Mouse (Mus musculus) forebrain, embryonic 12.5 days (tissue): Measurements from ENCODE around the gene Csnk2a1. TPM values are rescaled to one million over a fixed set of nuclear protein-coding genes. Genes with fewer than 3 reads are reported as not detected.
"Not testable (repeated sequence)": the region's sequence is repeated elsewhere in the genome, so short reads cannot be mapped to it uniquely, and the experiment has no call there.

Experiments
- ATAC-seq: fragments of 200-750 bp; cut with Nextera tagmentation; 2 replicates; pipeline ENCODE4 v1.8.0; 2017; ENCODE audit warnings: moderate TSS enrichment; ENCODE audit not compliant: low FRiP score
- H3K27ac ChIP-seq: fragments of 300-500 bp; sonication (generic); 2 replicates; pipeline ENCODE4 v1.5.1; 2016; ENCODE audit warnings: mild to moderate bottlenecking
- H3K27me3 ChIP-seq: fragments of 300-500 bp; sonication (generic); 2 replicates; pipeline ENCODE4 v1.6.1; 2016; ENCODE audit warnings: mild to moderate bottlenecking
- H3K36me3 ChIP-seq: fragments of 300-500 bp; sonication (generic); replicated peaks from 2 replicates; pipeline ENCODE4 v1.6.1; 2016; ENCODE audit warnings: mild to moderate bottlenecking
- H3K4me1 ChIP-seq: fragments of 300-500 bp; sonication (generic); 2 replicates; pipeline ENCODE4 v1.6.1; 2016
- H3K4me2 ChIP-seq: fragments of 300-500 bp; sonication (generic); 2 replicates; pipeline ENCODE4 v1.6.1; 2016; ENCODE audit warnings: mild to moderate bottlenecking, moderate library complexity
- H3K4me3 ChIP-seq: fragments of 300-500 bp; sonication (generic); replicated peaks from 2 replicates; pipeline ENCODE4 v1.5.1; 2016; ENCODE audit warnings: mild to moderate bottlenecking
- H3K9ac ChIP-seq: fragments of 300-500 bp; sonication (generic); 2 replicates; pipeline ENCODE4 v1.6.1; 2016; ENCODE audit warnings: mild to moderate bottlenecking
- H3K9me3 ChIP-seq: fragments of 300-500 bp; sonication (generic); 2 replicates; pipeline ENCODE4 v1.6.1; 2016
- WGBS: fragments of 180-500 bp; shearing (Covaris S2); methylation state at CpG from one replicate; pipeline ENCODE4 v1.1.7; 2016; 5-methylcytosine and 5-hydroxymethylcytosine counted together
- polyA plus RNA-seq: library from polyadenylated mRNA; unstranded; fragments of >200 nt; fragmentation: Nextera tagmentation; extraction: Ambion mirVana; gene quantifications from 2 replicates; pipeline ENCODE4 v1.2.1, GENCODE M21; 2016

The Csnk2a1 gene
- polyA plus RNA-seq, 1 experiment from 2014 or later: 104 TPM

DNA sequence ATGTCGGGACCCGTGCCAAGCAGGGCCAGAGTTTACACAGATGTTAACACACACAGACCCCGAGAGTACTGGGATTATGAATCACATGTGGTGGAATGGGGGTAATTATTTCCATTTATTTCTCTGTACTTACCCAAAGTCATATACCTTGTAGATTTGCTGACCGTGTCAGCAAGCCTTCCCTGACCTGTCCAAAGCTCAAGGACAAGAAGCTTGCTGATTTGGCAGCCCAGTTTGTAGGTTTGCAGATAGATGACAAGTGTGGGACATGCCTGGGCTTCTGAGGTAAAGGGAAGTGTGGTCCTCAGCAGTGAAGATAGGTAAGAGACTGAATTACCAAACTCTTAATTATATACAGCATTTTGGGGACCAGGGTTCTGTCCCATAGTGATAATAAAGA is 23.9 kb downstream of the Csnk2a1 start:
- Histone ChIP-seq H3K4me2 (no peak overlapping the region), H3K36me3 (peaks cover 40% of the 10 kb centered on the region), H3K27me3 (no peaks in the 10 kb centered on the region), H3K4me1 (no peaks in the 10 kb centered on the region), H3K27ac (no peak overlapping the region), H3K9me3 (no peaks in the 10 kb centered on the region), H3K4me3 (no peak overlapping the region), H3K9ac (no peak overlapping the region)
- 85% methylated on average over 4 of the region's 4 CpGs for WGBS
- ATAC-seq: no peak

DNA sequence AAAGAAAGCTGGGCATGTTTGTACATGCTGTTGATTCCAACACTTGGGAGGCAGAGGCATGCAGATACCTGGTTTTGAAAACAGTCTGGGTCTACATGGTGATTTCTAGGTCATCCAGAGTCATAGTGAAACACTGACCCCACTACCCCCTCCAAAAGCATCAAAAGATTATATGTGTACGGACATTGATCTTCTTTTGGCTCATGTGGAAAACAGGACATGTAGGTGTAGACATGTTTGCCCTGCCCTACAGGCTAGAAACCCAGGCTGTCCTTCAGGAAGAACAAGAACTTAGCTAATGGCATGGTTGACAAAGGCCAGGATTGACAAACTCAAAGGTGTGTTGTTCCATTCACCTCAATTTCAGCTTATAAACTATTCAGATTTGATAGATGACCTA is 33.1 kb downstream of the Csnk2a1 start:
- H3K4me2 ChIP-seq: no peak overlapping the region
- no peak overlapping the region for H3K9ac ChIP-seq
- H3K27ac ChIP-seq: no peak overlapping the region
- H3K4me3 ChIP-seq: no peak overlapping the region
- H3K9me3 ChIP-seq: no peaks in the 10 kb centered on the region
- H3K27me3 ChIP-seq: no peaks in the 10 kb centered on the region
- H3K4me1 ChIP-seq: no peaks in the 10 kb centered on the region
- WGBS: 95% methylated on average over 1 of the region's 1 CpGs
- no peak for ATAC-seq
- peaks cover 76% of the 10 kb centered on the region for H3K36me3 ChIP-seq

DNA sequence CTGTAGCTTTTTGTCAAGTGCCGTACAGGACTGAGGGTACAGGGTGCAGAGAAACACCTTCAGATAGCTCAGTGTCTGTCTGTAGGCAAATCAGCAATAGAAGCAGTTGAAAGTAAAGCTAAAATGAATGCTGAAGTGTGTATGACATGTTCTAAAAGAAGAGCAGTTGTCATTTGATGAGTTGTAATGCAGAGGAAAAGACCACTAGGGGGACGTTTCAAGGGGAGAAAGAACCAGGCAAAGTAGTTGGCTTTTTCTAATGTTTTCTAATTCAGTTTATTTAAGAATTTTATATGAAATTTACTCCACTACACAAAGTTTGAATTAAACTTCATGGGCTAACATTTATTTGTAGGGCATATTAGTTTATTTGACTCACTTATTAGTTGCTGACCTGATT is 47.0 kb downstream of the Csnk2a1 start:
- no peaks in the 10 kb centered on the region for H3K4me1 ChIP-seq
- peaks cover 82% of the 10 kb centered on the region for H3K36me3 ChIP-seq
- ATAC-seq: no peak
- no peaks in the 10 kb centered on the region for H3K9me3 ChIP-seq
- no peak overlapping the region for H3K4me3 ChIP-seq
- no peak overlapping the region for H3K27ac ChIP-seq
- H3K27me3 ChIP-seq: no peaks in the 10 kb centered on the region
- 78% methylated on average over 2 of the region's 2 CpGs for WGBS
- no peak overlapping the region for H3K9ac ChIP-seq
- no peak overlapping the region for H3K4me2 ChIP-seq

DNA sequence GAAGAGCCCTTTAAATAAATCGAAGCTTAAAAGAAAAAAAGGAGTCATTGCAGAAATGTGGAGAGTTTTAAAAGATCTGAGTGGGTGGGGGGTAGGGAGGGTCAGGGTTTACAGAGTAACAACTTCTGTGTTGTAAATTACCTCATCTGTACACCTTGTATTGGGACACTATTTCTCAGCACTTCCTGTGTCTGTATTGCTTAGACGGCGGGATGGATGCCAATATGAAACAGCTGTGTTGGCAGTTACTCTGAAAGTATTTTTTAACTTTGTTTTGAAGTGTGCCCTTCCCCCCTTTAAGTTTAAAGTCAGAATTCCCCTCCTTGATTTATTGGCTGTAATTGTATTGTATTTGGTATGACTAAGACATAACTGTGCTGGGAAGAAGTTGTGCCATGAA is 54.8 kb downstream of the Csnk2a1 start:
- Histone ChIP-seq H3K4me3 (no peak overlapping the region), H3K27me3 (no peaks in the 10 kb centered on the region), H3K9me3 (no peaks in the 10 kb centered on the region), H3K36me3 (peaks cover 82% of the 10 kb centered on the region), H3K27ac (no peak overlapping the region), H3K9ac (no peak overlapping the region), H3K4me1 (no peaks in the 10 kb centered on the region), H3K4me2 (no peak overlapping the region)
- no peak for ATAC-seq
- WGBS: 96% methylated on average over 3 of the region's 3 CpGs

DNA sequence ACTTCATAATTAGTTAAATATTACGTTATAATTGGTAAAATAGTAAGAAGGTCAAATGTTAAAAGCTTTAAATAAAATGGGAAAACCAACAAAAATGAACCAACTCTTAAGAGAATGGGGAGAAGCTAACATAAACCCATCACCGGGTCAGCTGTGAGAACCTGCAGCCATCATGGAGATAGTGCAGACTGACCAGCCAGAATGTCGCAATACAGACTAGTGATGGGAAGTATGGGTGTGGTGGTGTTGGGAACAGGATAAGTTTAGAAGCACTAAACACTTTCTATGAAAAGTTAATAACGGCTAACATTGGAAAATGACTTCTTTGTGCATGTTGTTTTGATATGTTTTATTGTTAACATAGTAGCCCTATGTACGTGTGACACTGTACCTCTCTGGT is 60.9 kb downstream of the Csnk2a1 start:
- Histone ChIP-seq H3K4me1 (no peaks in the 10 kb centered on the region), H3K27ac (no peak overlapping the region), H3K9me3 (no peaks in the 10 kb centered on the region), H3K36me3 (peaks cover 40% of the 10 kb centered on the region), H3K4me2 (no peak overlapping the region), H3K4me3 (no peak overlapping the region), H3K9ac (no peak overlapping the region), H3K27me3 (no peaks in the 10 kb centered on the region)
- no peak for ATAC-seq
- 93% methylated on average over 5 of the region's 5 CpGs for WGBS

DNA sequence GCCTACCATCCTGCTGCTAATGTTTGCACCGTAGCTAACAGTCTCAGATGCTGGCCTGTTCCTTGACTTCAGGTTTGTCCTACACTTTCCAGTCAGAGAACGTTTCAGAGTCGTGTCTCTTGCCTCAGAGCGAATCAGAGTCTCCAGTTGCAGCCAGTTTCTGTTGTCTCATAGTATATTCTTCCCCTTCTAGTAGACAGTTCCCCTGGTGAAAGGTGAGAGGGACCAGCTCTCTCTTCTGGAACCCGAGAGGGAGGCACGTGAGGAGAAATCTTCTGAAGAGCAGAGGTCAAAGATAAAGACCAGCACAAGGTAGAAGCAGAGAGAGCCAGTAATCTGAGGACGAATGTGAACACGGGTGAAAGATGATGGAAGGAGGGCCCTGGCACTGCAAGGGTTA is 61.4 kb downstream of the Csnk2a1 start:
- no peaks in the 10 kb centered on the region for H3K9me3 ChIP-seq
- H3K36me3 ChIP-seq: peaks cover 35% of the 10 kb centered on the region
- no peaks in the 10 kb centered on the region for H3K27me3 ChIP-seq
- no peak overlapping the region for H3K27ac ChIP-seq
- no peak for ATAC-seq
- 83% methylated on average over 8 of the region's 8 CpGs for WGBS
- peaks cover 1% of the 10 kb centered on the region; the same call in 1 of the 2 replicates for H3K4me1 ChIP-seq
- no peak overlapping the region for H3K4me2 ChIP-seq
- H3K9ac ChIP-seq: no peak overlapping the region
- no peak overlapping the region for H3K4me3 ChIP-seq

DNA sequence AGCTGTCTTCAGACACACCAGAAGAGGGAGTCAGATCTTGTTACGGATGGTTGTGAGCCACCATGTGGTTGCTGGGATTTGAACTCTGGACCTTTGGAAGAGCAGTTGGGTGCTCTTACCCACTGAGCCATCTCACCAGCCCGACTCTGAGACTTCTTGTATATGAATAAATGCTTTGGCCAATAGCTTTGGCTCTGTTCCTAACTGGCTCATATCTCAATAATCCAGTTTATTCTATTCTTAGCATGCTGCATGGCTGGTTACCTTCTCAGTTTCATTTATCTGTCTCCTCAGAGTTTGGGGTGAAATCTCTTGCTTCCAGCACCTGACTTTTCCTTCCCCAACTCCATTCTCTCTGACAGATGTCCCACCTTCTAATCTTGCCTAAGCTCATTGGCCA is 63.0 kb downstream of the Csnk2a1 start:
- not testable (repeated sequence) for H3K4me2 ChIP-seq, H3K4me3 ChIP-seq, H3K4me1 ChIP-seq, H3K9me3 ChIP-seq, ATAC-seq, H3K27ac ChIP-seq, H3K27me3 ChIP-seq, H3K9ac ChIP-seq
- WGBS: 93% methylated on average over 2 of the region's 2 CpGs
- peaks cover 19% of the 10 kb centered on the region for H3K36me3 ChIP-seq

DNA sequence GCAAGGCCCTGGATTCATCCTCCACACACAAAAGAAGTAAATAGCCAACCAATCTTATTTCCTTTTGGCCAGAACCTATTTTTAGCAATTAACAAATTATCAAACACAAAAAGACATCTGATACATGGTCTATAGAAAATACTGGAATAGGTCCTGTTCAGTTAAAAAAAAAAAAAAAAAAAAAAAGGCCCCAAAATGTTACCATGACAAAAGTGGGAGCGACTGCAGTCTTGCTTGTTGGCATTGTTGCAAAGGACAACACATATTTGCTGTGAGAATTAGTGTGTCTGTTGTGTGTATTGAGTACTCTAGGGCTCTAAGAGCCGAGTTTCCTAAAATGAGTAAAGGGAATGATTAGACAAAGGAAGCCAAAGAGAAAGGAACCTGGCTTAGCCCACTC is 65.8 kb downstream of the Csnk2a1 start:
- Histone ChIP-seq H3K4me2 (no peak overlapping the region), H3K27me3 (no peaks in the 10 kb centered on the region)
- no peak for ATAC-seq

DNA sequence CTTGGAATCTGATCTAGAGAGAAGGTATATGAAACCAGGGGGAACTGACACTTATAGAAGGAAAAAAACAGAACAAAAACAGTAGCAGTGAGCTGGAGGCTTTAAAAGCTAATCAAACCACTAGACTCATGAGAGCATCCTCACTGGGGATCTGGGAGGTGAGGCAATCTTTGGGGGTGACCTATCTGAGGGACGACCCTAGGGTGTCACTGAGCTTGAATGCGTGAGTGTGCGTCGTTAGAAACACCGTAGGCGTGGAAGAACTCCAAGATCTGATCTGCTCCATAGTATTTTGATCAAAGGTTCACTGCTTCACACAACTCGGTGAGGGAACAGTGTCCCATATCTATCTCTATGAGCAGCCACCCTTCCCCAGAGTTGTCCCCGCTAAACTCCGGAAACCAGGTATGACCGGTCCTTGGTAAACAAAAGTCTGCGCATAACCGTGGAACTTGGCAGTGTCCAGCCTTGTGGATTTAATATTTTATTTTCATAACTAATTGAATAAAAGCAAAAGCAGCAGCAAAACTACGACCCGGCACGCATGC is 66.6 kb downstream of the Csnk2a1 start:
- peak overlapping the region; percentile 30; the same call in 1 of the 2 replicates for H3K9ac ChIP-seq
- H3K4me2 ChIP-seq: peak overlapping the region; percentile 60
- peak; percentile 77 for ATAC-seq
- WGBS: 2% methylated on average over 15 of the region's 15 CpGs
- H3K9me3 ChIP-seq: no peaks in the 10 kb centered on the region
- no peaks in the 10 kb centered on the region for H3K27me3 ChIP-seq
- no peak overlapping the region for H3K27ac ChIP-seq
- H3K4me3 ChIP-seq: peak overlapping the region; percentile 69
- H3K4me1 ChIP-seq: peaks cover 22% of the 10 kb centered on the region
- no peaks in the 10 kb centered on the region for H3K36me3 ChIP-seq

More for the DNA sequence above, 65.8 kb downstream of the Csnk2a1 start:
- Histone ChIP-seq H3K4me3 (no peak overlapping the region), H3K9me3 (no peaks in the 10 kb centered on the region), H3K36me3 (no peaks in the 10 kb centered on the region), H3K9ac (no peak overlapping the region), H3K4me1 (peaks cover 22% of the 10 kb centered on the region), H3K27ac (no peak overlapping the region)
- WGBS: 43% methylated on average over 2 of the region's 2 CpGs

DNA sequence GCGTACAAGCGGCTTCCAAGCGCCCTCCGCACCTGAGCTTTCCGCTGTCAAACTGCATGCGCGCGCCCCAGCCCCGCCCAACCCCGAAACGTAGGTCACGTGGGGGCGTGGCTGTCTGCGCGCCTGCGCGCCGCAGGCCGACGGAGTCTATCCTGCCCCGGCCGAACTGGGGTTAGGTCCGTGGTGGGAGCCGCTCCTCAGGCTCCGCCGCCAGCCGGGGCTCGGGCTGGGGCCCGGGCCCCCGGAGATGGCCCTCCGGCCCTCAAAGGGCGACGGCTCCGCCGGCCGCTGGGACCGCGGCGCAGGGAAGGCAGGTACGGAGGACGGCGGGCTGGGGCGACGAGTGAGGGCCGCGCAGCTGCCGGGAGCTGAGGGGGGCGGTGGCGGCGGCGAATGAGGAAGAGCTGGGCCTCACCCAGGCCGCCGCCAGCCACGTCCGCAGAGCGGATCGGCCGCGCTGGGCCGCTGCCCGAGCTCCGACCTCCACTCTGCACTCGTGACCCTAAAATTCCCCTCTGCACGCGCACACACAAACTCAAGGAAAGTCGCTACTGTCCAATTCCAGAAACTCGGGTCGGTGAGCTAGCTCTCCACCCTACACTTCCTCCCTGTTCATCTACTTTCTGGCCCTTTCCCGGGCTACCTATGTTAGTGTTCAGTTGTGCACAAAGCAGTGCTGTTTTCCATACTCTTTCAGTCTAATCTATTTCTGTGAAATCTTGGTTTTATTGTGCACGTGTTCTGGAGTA is 67.3 kb downstream of the Csnk2a1 start, which contains the start of gene Tbc1d20:
Gene Tbc1d20 (plus strand): TSS at position 102 of the 749 bp plus-strand sequence.
- peaks cover 22% of the 10 kb centered on the region for H3K4me1 ChIP-seq
- peak within 1 kb of the TSS; percentile 69 for H3K4me3 ChIP-seq
- no peaks in the 10 kb centered on the region for H3K9me3 ChIP-seq
- peak within 1 kb of the TSS; percentile 82 for H3K9ac ChIP-seq
- H3K27me3 ChIP-seq: no peaks in the 10 kb centered on the region
- WGBS: under 1% methylated on average over 70 of the region's 70 CpGs
- peak within 1 kb of the TSS; percentile 60 for H3K4me2 ChIP-seq
- H3K36me3 ChIP-seq: no peaks in the 10 kb centered on the region
- peak; percentile 98 for ATAC-seq
- H3K27ac ChIP-seq: peak within 1 kb of the TSS; percentile 75

DNA sequence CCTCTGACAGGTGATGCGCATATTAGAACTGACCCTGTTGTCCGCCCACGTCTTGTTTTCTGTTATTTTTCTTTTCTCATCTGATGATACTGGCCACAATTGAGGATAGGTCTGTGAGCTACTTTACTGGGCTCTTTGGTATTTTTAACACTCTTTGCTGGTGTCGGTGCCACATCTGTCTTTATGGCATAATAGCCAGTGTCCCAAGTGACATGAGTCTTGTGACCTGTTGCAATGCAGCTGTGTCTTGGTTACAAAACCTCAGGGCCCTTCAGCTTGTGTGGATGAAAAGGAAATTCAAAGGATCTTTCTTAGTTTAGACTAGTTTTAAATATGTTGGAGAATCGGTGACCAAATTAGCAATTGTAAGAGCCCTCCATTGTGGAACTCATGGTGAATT is 67.9 kb downstream of the Csnk2a1 start:
- Histone ChIP-seq H3K4me3 (peak overlapping the region; percentile 69), H3K36me3 (no peaks in the 10 kb centered on the region), H3K27ac (no peak overlapping the region), H3K4me2 (peak overlapping the region; percentile 60), H3K9ac (peak overlapping the region; percentile 82), H3K4me1 (peaks cover 22% of the 10 kb centered on the region), H3K9me3 (no peaks in the 10 kb centered on the region), H3K27me3 (no peaks in the 10 kb centered on the region)
- no peak for ATAC-seq
- 36% methylated on average over 5 of the region's 5 CpGs for WGBS

DNA sequence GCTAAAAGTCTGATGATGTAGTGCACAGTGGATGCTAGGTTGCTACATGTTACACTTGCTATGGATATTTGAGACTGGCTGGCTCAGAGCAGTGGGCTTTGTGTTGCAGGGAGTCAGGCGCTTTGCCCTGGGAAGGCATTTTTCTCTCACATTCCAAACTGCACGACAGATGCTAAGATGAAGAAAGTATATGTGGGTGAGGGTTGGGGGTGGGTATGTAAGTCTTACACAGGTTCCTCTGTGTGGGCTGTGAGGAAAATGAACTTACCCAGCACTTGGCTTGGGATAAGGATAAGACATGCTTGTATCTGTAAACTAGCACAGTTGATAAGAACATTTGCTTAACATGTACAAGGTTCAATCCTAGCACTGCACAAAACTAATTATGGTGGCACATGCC is 76.2 kb downstream of the Csnk2a1 start:
- WGBS: 80% methylated on average over 2 of the region's 2 CpGs
- ATAC-seq: no peak
- Histone ChIP-seq H3K36me3 (peaks cover 50% of the 10 kb centered on the region), H3K27me3 (no peaks in the 10 kb centered on the region), H3K4me3 (no peak overlapping the region), H3K27ac (no peak overlapping the region), H3K4me1 (no peaks in the 10 kb centered on the region), H3K9ac (no peak overlapping the region), H3K9me3 (no peaks in the 10 kb centered on the region), H3K4me2 (no peak overlapping the region)

DNA sequence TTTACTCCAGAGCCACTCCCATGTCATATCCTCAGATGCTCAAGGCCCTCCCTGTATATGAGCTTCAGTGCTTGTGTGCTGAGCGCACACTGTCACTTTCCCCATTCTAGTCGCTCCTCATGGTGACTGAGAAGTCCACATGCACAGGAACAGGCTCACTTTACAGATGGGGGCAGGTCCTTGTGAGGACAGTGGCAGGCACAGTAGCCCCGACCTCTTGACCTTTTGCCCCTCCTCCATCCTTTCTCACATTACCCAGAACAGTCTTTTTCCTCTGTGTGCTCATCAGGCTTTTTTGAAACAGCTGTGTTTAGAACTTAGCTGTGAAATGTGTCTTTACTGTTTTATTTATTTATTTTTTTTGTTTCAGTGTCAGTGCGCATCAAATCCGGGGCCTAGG is 77.1 kb downstream of the Csnk2a1 start:
- H3K36me3 ChIP-seq: peaks cover 59% of the 10 kb centered on the region
- no peak overlapping the region for H3K4me2 ChIP-seq
- WGBS: 76% methylated on average over 5 of the region's 5 CpGs
- ATAC-seq: no peak
- no peak overlapping the region for H3K9ac ChIP-seq
- H3K27ac ChIP-seq: no peak overlapping the region
- no peaks in the 10 kb centered on the region for H3K4me1 ChIP-seq
- H3K27me3 ChIP-seq: no peaks in the 10 kb centered on the region
- no peak overlapping the region for H3K4me3 ChIP-seq
- no peaks in the 10 kb centered on the region for H3K9me3 ChIP-seq
